Mouse (Mus musculus) hindbrain, embryonic 14.5 days (tissue): Measurements from ENCODE around the gene Olfr727. TPM values are rescaled to one million over a fixed set of nuclear protein-coding genes. Genes with fewer than 3 reads are reported as not detected.

Experiments used
- ATAC-seq: fragments of 200-750 bp; cut with Nextera tagmentation; 2 replicates; pipeline ENCODE4 v1.8.0; 2017; ENCODE audit warnings: moderate number of reproducible peaks, mild to moderate bottlenecking, moderate TSS enrichment, moderate library complexity; ENCODE audit not compliant: low FRiP score
- DNase-seq: peaks from one replicate; pipeline ENCODE4 v3.0.0-alpha.2; 2015; ENCODE audit warnings: low spot score
- H3K27ac ChIP-seq: fragments of 300-500 bp; sonication (generic); 2 replicates; pipeline ENCODE4 v1.5.1; 2014; ENCODE audit warnings: mild to moderate bottlenecking, moderate library complexity
- H3K27me3 ChIP-seq: fragments of 300-500 bp; sonication (generic); 2 replicates; pipeline ENCODE4 v1.6.1; 2014; ENCODE audit warnings: mild to moderate bottlenecking, low read length, mixed read lengths; ENCODE audit not compliant: control insufficient read depth, insufficient read depth
- H3K36me3 ChIP-seq: fragments of 300-500 bp; sonication (generic); replicated peaks from 2 replicates; pipeline ENCODE4 v1.6.1; 2014; ENCODE audit not compliant: control insufficient read depth, insufficient read depth
- H3K4me1 ChIP-seq: fragments of 300-500 bp; sonication (generic); replicated peaks from 2 replicates; pipeline ENCODE4 v1.6.1; 2014; ENCODE audit warnings: antibody characterized with exemption, low read length, mixed read lengths; ENCODE audit not compliant: control insufficient read depth, insufficient read depth
- H3K4me2 ChIP-seq: fragments of 300-500 bp; sonication (generic); replicated peaks from 2 replicates; pipeline ENCODE4 v1.6.1; 2014; ENCODE audit warnings: mild to moderate bottlenecking, moderate library complexity
- H3K4me3 ChIP-seq: fragments of 300-500 bp; sonication (generic); replicated peaks from 2 replicates; pipeline ENCODE4 v1.5.1; 2014; ENCODE audit warnings: mild to moderate bottlenecking, low read length
- H3K9ac ChIP-seq: fragments of 300-500 bp; sonication (generic); 2 replicates; pipeline ENCODE4 v1.6.1; 2014
- H3K9me3 ChIP-seq: fragments of 300-500 bp; sonication (generic); 2 replicates; pipeline ENCODE4 v1.6.1; 2016; ENCODE audit warnings: low read length; ENCODE audit not compliant: control insufficient read depth
- WGBS: fragments of 180-500 bp; shearing (Covaris S2); extraction: QIAGEN DNeasy Blood & Tissue Kit; methylation state at CpG from one replicate; pipeline ENCODE4 v1.1.7; 2014; 5-methylcytosine and 5-hydroxymethylcytosine counted together
- polyA plus RNA-seq: library from polyadenylated mRNA; unstranded; fragments of >200 nt; fragmentation: Nextera tagmentation; extraction: Ambion mirVana; gene quantifications from 2 replicates; pipeline ENCODE4 v1.2.1, GENCODE M21; 2014

Olfr727 gene
- polyA plus RNA-seq, result not detected in 2 replicates

- Histone ChIP-seq H3K9ac (no peak within 1 kb of the TSS), H3K36me3 (no peaks in the 10 kb centered on the region), H3K9me3 (no peaks in the 10 kb centered on the region), H3K4me2 (no peak within 1 kb of the TSS), H3K4me3 (no peak within 1 kb of the TSS), H3K4me1 (no peaks in the 10 kb centered on the region), H3K27me3 (no peaks in the 10 kb centered on the region), H3K27ac (no peak within 1 kb of the TSS)
- WGBS, result 92% methylated on average over 1 of the region's 1 CpGs
- DNase-seq, result no peak
- ATAC-seq, result no peak
Observed at GRCm38 (mm10) chr14:50122886-50123285, at the start of gene Olfr727. Olfr727 (plus strand) TSS chr14:50123186.

GRCm38 (mm10) chr14:50090853-50091252 lies 32.1 kb upstream of the Olfr727 start, which contains the start of gene Olfr726:
Olfr726 (minus strand) TSS chr14:50090953.
- ATAC-seq (no peak), DNase-seq (no peak)
- WGBS, result 92% methylated on average over 1 of the region's 1 CpGs
- Histone ChIP-seq H3K27ac (no peak within 1 kb of the TSS), H3K4me1 (no peaks in the 10 kb centered on the region), H3K36me3 (no peaks in the 10 kb centered on the region), H3K27me3 (no peaks in the 10 kb centered on the region), H3K4me2 (no peak within 1 kb of the TSS), H3K4me3 (no peak within 1 kb of the TSS), H3K9ac (no peak within 1 kb of the TSS), H3K9me3 (no peaks in the 10 kb centered on the region)

GRCm38 (mm10) chr14:50142580-50142979 lies 19.6 kb downstream of the Olfr727 start, which contains the start of gene Olfr728:
Olfr728 (minus strand) TSS chr14:50142680.
- no peak within 1 kb of the TSS for H3K4me2 ChIP-seq
- no peak for ATAC-seq
- 94% methylated on average over 5 of the region's 5 CpGs for WGBS

DNA sequence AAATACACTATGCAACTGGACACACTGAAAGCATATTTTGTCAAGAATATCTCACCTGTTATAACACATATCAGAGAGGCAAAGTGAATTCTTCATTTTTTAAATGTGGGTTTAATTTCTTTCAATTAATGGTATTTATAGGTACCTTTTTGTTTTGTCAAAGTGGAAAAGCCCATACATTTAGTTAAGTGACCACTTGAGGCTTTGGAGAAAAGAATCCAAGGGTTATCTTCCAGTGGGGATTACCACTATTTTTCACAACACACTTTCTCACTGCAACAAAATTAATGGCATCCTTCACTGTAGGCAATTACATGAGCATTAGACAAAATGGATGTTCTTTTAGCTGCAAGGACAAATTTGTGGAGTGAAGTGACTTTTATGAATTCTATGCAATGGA lies 29.8 kb downstream of the Olfr727 start, which contains the start of gene Olfr729:
Gene Olfr729, minus strand, starts transcription at position 101 of the 400 bp plus-strand sequence.
- no peak for ATAC-seq
- no peaks in the 10 kb centered on the region for H3K9me3 ChIP-seq

More at GRCm38 (mm10) chr14:50142580-50142979, 19.6 kb downstream of the Olfr727 start, which contains the start of gene Olfr728:
- no peaks in the 10 kb centered on the region for H3K9me3 ChIP-seq
- no peaks in the 10 kb centered on the region for H3K36me3 ChIP-seq
- no peak within 1 kb of the TSS for H3K9ac ChIP-seq
- no peak within 1 kb of the TSS for H3K4me3 ChIP-seq
- H3K4me1 ChIP-seq, result no peaks in the 10 kb centered on the region
- no peaks in the 10 kb centered on the region for H3K27me3 ChIP-seq
- DNase-seq, result no peak
- no peak within 1 kb of the TSS for H3K27ac ChIP-seq

More for the DNA sequence above, 29.8 kb downstream of the Olfr727 start, which contains the start of gene Olfr729:
- Histone ChIP-seq H3K27ac (no peak within 1 kb of the TSS), H3K27me3 (no peaks in the 10 kb centered on the region), H3K4me2 (no peak within 1 kb of the TSS), H3K4me1 (no peaks in the 10 kb centered on the region), H3K9ac (no peak within 1 kb of the TSS), H3K36me3 (no peaks in the 10 kb centered on the region), H3K4me3 (no peak within 1 kb of the TSS)
- DNase-seq, result no peak

Other genes starting within 250 kb of the Olfr727 start
- not detected in 2 replicates for gene Olfr722, start 221.2 kb upstream of the Olfr727 start, polyA plus RNA-seq
- not detected in 2 replicates for gene Olfr723, start 191.4 kb upstream of the Olfr727 start, polyA plus RNA-seq
- gene Olfr724, start 159.9 kb upstream of the Olfr727 start, polyA plus RNA-seq, result not detected in 2 replicates
- not detected in 2 replicates for gene Olfr725, start 82.8 kb upstream of the Olfr727 start, polyA plus RNA-seq
- not detected in 2 replicates for gene Olfr726, start 32.2 kb upstream of the Olfr727 start, polyA plus RNA-seq
- gene Olfr728, start 19.5 kb downstream of the Olfr727 start, polyA plus RNA-seq, result not detected in 2 replicates
- gene Olfr729, start 29.7 kb downstream of the Olfr727 start, polyA plus RNA-seq, result not detected in 2 replicates
- gene Olfr730, start 65.0 kb downstream of the Olfr727 start, polyA plus RNA-seq, result not detected in 2 replicates
- not detected in 2 replicates for gene Olfr731, start 118.7 kb downstream of the Olfr727 start, polyA plus RNA-seq
- gene Olfr732, start 161.0 kb downstream of the Olfr727 start, polyA plus RNA-seq, result not detected in 2 replicates
- not detected in 2 replicates for gene Olfr733, start 178.3 kb downstream of the Olfr727 start, polyA plus RNA-seq
- not detected in 2 replicates for gene Olfr734, start 203.6 kb downstream of the Olfr727 start, polyA plus RNA-seq
- not detected in 2 replicates for gene Olfr735, start 225.7 kb downstream of the Olfr727 start, polyA plus RNA-seq
- not detected in 2 replicates for gene Tlr11, start 234.7 kb downstream of the Olfr727 start, polyA plus RNA-seq